Mouse (Mus musculus): ENCODE data around the gene Gm21854. TPM values are rescaled to one million over a fixed set of nuclear protein-coding genes. Genes with fewer than 3 reads are reported as not detected.
"Not testable (repeated sequence)": the region's sequence is repeated elsewhere in the genome, so short reads cannot be mapped to it uniquely, and the experiment has no call there.

Gene Gm21854
- total RNA-seq (2021), result not detected
- long read RNA-seq, experiment 1, result 0 reads
- long read RNA-seq, experiment 2, result 0 reads

GRCm38 (mm10) chrY:5656686-5657085, at the start of gene Gm21854:
Gene Gm21854 (plus strand): TSS chrY:5656986.
- DNase-seq; intact Hi-C loops (cut with DNase I; ENCODE audit: low total_unique reads): not testable (repeated sequence)

Other genes starting within 250 kb of the Gm21854 start
- gene Gm20914, start 69.0 kb downstream of the Gm21854 start, total RNA-seq (2021), result not detected
- gene Gm28171, start 136.4 kb downstream of the Gm21854 start, total RNA-seq (2021), result not detected